Mouse (Mus musculus) brown adipose tissue, adult 24 weeks (tissue): ENCODE measurements around the gene Gm17657. TPM values are rescaled to one million over a fixed set of nuclear protein-coding genes. Genes with fewer than 3 reads are reported as not detected.

Experiments
- H3K27ac ChIP-seq: fragments of 200-500 bp; replicated peaks from 2 replicates; pipeline ENCODE4 v1.5.1; 2012; ENCODE audit warnings: low read depth, mild to moderate bottlenecking, low read length
- H3K4me1 ChIP-seq: fragments of 200-500 bp; 2 replicates; pipeline ENCODE4 v1.6.1; 2012; ENCODE audit warnings: low read length, mixed read lengths; ENCODE audit not compliant: control insufficient read depth, insufficient read depth, insufficient read length
- H3K4me3 ChIP-seq: fragments of 200-500 bp; 2 replicates; pipeline ENCODE4 v1.5.1; 2012; ENCODE audit warnings: low read depth, mild to moderate bottlenecking, low read length, moderate library complexity; ENCODE audit not compliant: insufficient read depth
- polyA plus RNA-seq: library from polyadenylated mRNA; stranded (reverse); fragments of >200 nt; gene quantifications from 2 replicates; pipeline ENCODE4 v1.2.4, GENCODE M21; 2012; ENCODE audit not compliant: missing spikeins, insufficient read depth, insufficient read length

Gm17657 gene
- polyA plus RNA-seq, 1 experiment: not detected

DNA sequence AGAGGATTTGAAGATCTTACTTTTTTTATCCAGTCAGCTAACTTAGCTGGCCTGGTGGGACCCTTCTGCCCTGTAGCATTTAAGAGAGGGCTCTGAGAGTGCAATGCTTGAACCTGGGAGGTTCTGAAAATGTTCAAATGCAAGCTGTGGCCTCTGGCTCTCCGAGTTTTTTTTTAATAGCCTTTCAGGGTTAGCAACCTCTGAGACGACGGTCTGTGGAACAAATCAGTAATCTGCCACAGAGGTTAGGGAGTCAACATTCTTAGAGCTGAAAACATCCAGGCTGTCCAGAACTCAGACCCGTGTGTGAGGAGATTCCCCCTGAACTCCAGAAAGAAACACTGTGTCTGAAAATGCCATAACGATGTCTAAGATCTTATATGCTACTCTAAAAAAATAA, 9.0 kb upstream of the Gm17657 start:
- Histone ChIP-seq H3K27ac (no peak overlapping the region), H3K4me1 (no peaks in the 10 kb centered on the region), H3K4me3 (no peak overlapping the region)

DNA sequence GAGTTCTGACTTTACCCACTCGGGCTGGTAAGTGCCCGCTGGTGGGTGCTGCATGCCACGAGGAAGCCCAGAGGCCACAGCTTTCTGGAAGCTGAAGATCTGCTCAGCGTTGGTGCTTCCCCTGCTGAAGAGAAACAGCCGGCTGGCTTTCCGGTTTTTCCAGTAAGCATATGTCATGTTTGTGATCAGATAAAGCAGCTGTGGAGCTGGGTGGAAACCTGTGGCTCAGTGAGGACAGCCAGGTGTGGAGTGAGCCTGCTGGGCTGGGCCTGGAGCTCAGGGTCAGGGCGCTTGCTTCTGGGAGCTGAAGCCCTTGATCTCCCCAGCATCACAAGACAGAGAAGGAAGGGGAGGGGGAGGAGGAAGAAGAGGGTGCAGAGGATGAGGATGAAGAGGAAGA, 7.5 kb upstream of the Gm17657 start:
- Histone ChIP-seq H3K4me1 (no peaks in the 10 kb centered on the region), H3K27ac (no peak overlapping the region), H3K4me3 (no peak overlapping the region)

GRCm38 (mm10) chr17:29556456-29556855, 7.0 kb upstream of the Gm17657 start:
- H3K4me1 ChIP-seq: no peaks in the 10 kb centered on the region
- H3K4me3 ChIP-seq: no peak overlapping the region
- no peak overlapping the region for H3K27ac ChIP-seq

GRCm38 (mm10) chr17:29554176-29554575, 4.7 kb upstream of the Gm17657 start:
- no peak overlapping the region for H3K4me3 ChIP-seq
- peaks cover 3% of the 10 kb centered on the region; the same call in 1 of the 2 replicates for H3K4me1 ChIP-seq
- H3K27ac ChIP-seq: no peak overlapping the region

DNA sequence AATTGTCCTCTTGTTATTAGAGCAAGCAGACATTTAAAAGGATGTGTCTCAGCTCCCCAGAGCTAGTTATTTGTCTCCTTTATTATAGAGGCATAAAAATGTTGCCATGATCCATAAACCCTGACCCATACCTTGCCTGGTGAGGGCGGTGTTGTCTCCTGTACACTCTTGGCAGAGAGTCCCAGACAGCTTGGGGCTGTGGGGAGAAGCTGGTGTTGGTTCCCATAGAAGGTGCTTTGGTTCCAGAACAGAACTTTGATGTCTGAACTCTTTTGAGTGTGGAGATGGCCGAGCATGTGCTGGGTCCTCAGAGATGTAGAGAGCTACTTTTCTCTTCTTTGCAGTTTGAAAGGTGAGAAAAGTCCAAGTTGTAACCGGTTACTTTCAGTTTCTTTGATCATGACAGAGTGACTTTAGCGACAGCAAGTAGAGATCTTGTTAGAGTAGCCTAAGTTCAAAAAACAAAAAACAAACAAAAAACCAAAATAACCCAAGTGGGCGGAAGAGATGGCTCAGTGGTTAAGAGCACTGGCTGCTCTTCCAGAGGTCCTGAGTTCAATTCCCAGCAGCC, 2.8 kb upstream of the Gm17657 start, which contains the start of gene Tmem217:
Gene Tmem217 (minus strand): TSS at position 224 of the 571 bp plus-strand sequence.
- H3K27ac ChIP-seq: no peak within 1 kb of the TSS
- H3K4me3 ChIP-seq: no peak within 1 kb of the TSS
- peaks cover 3% of the 10 kb centered on the region; the same call in 1 of the 2 replicates for H3K4me1 ChIP-seq

DNA sequence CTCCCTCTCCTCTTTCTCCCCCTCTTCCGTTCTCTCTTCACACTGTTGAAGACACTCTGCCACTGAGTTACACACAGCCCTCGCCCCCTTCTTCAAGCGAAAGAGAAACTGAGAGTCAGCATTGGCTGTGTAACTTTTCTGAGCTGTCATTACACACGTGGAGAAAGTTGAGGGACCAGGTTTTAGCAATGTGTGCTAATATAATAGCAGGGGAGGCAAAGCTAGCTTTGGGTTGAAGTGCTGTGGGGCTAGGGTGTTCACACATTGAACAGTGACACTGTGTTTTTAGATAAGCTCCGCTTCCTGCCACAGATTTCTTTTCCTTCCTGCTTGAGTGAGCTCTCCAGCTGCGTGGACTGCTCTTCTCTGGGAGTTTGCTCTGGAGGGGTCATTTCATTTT, 1.6 kb upstream of the Gm17657 start:
- Histone ChIP-seq H3K27ac (no peak overlapping the region), H3K4me3 (no peak overlapping the region), H3K4me1 (peaks cover 3% of the 10 kb centered on the region; the same call in 1 of the 2 replicates)

DNA sequence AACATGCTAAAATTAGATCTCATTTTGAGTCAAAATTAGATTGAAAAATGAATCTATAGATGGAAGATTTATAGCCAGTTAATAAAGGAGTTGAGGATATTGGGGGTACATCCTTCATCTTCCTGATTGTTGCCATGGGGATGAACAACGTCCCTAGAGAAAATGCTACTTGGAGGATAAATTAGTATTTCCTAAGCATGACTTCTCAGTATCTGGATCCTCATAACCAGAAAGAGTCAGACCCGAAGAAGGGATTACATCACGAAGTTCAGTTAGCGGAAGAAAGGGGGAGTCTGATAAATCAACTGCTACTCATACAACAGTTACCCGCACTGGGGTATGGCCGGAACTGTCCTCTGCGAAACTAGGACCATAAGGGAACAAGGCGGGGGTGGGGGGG, 444 bp downstream of the Gm17657 start:
- Histone ChIP-seq H3K4me3 (no peak overlapping the region), H3K27ac (no peak overlapping the region), H3K4me1 (peaks cover 3% of the 10 kb centered on the region; the same call in 1 of the 2 replicates)

GRCm38 (mm10) chr17:29548494-29548893, 944 bp downstream of the Gm17657 start:
- Histone ChIP-seq H3K4me1 (peaks cover 3% of the 10 kb centered on the region; the same call in 1 of the 2 replicates), H3K4me3 (no peak overlapping the region), H3K27ac (no peak overlapping the region)

GRCm38 (mm10) chr17:29545241-29545640, 4.2 kb downstream of the Gm17657 start:
- no peak overlapping the region for H3K4me3 ChIP-seq
- peaks cover 3% of the 10 kb centered on the region; the same call in 1 of the 2 replicates for H3K4me1 ChIP-seq
- no peak overlapping the region for H3K27ac ChIP-seq

DNA sequence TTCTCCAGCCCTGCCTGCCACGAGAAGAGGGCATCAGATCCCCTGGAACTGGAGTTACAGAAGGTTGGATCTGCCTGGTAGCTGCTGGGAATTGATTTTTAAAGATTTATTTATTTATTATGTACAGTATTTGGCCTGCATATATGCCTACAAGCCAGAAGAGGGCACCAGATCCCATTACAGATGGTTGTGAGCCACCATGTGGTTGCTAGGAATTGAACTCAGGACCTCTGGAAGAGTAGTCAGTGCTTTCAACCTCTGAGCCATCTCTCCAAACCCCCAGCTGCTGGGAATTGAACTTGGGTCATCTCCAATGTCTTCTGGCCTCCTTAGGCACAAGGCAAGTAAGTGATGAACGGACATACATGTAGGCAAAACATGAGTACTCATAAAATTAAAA, 5.4 kb downstream of the Gm17657 start:
- no peak overlapping the region for H3K27ac ChIP-seq
- H3K4me3 ChIP-seq: no peak overlapping the region
- H3K4me1 ChIP-seq: no peaks in the 10 kb centered on the region

- Histone ChIP-seq H3K4me1 (no peaks in the 10 kb centered on the region), H3K27ac (no peak overlapping the region), H3K4me3 (no peak overlapping the region)
Measured at GRCm38 (mm10) chr17:29542831-29543690, 6.4 kb downstream of the Gm17657 start.

DNA sequence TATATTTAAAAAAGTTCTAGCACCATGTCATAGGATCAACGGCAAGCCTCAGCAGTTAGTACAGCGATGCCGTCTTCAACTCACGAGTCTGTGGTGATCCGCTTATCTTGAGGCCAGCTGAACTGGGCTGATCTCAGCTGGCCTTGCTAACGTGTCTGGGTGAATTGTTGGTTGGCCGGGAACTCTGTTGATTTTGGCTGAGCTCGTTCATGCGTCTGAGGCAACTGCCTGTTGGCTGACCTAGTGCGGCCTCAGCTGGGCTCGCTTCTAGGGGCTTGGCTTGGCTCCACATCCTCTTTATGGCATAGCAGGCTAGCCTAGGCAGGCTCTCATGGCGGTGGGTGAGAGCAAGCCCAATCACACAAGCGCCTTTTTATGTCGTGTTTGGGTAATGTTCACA, 8.0 kb downstream of the Gm17657 start:
- Histone ChIP-seq H3K4me3 (no peak overlapping the region), H3K4me1 (no peaks in the 10 kb centered on the region), H3K27ac (no peak overlapping the region)

- no peak overlapping the region for H3K27ac ChIP-seq
- no peak overlapping the region for H3K4me3 ChIP-seq
- H3K4me1 ChIP-seq: no peaks in the 10 kb centered on the region
Measured at GRCm38 (mm10) chr17:29540426-29540825, 9.0 kb downstream of the Gm17657 start.

DNA sequence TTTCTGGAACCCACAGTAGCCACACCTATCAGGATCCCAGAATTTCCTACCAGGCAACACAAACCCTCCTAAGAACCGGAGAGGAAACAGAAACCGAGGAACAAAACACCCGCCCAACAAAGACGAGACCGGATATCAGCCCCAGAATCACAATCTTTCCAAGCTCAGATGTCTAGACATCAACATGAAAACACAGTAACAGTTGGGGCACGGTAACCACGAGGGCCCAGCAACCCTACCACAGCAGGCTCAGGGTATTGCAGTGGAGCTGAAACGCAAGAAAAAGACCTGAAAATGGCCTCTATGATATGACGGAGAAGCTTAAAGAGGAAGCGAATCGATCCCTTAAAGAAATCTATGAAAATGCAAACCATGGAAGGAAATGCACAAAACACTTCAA, 15.6 kb downstream of the Gm17657 start:
- Histone ChIP-seq H3K27ac (no peak overlapping the region), H3K4me3 (no peak overlapping the region), H3K4me1 (no peaks in the 10 kb centered on the region)

GRCm38 (mm10) chr17:29531757-29532384, 17.6 kb downstream of the Gm17657 start:
- Histone ChIP-seq H3K27ac (no peak overlapping the region), H3K4me1 (no peaks in the 10 kb centered on the region), H3K4me3 (no peak overlapping the region)
